Mouse (Mus musculus) brain, embryonic 14.5 days (tissue): ENCODE results near the gene Hvcn1.

ENCODE experiments used
- CTCF ChIP-seq: fragments of 200-500 bp; IDR thresholded peaks from 2 replicates; pipeline ENCODE4 v1.5.1; 2012; ENCODE audit warnings: inconsistent platforms, mild to moderate bottlenecking, moderate library complexity, borderline replicate concordance; ENCODE audit not compliant: insufficient read depth, insufficient read length; ENCODE audit errors: extremely low read depth
- POLR2A ChIP-seq: fragments of 200-500 bp; IDR thresholded peaks from 2 replicates; pipeline ENCODE4 v1.6.1; 2012; ENCODE audit warnings: mild to moderate bottlenecking, inconsistent platforms, borderline replicate concordance; ENCODE audit not compliant: poor library complexity, insufficient read depth, insufficient read length, severe bottlenecking; ENCODE audit errors: extremely low read depth

DNA sequence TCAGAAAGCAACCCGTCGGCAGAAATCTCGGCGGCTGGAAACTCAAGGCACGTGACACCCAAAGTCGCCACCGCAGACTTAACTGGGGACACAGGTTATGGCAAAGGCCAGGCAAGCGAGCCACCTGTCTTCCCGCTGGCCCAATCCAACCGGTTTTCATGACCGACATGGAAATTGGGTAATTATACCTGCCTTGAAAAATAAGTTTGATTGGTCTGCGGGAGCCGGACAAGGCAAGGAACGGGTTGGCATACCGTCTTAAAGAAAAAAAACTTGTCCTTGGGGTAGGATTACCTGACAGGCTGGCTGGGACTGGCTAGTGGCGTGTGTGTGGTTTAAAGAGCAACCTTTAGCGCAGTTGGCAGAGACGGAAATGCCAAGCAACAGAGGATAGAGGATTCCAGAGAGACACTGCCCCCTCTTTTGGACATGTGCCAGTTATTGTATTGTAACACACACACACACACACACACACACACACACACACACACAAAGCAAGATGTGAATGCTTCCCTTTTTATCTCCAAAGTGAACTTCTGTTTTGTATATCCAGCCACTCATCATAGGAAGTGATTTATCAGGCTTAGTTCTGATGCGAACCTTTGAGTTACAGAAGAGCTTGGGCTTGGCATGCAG lies 74.3 kb downstream of the Hvcn1 start:
- TF ChIP-seq POLR2A (no peak), CTCF (no peak)
